Mouse (Mus musculus): ENCODE measurements around the gene A630095N17Rik.
A peak's percentile ranks its signal among the peaks of the same experiment; 100 is the strongest.

Gene A630095N17Rik

DNA sequence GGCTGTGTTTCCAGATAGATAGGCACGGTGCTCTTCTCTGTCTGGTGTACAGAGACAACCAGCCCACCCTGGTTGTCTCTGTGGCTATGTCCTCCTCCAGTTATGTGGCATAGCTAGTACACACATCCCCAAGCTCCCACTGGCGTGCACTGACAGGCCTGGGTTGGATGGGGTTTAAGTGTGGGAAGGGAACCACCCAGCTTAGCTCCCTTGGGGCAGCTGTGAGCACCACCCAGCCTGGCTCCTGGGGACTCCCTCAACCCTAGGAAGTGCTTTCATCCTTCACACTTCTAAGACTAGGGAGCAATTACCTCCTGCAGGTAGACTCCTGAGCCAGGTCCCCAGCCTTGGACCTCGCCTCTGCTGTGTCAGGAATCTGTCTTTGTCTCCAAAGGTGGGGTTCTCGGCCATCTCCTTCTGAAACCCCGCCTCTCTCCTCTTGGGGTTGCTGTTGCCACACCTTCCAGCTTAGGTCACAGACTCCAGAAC lies at the start of gene A630095N17Rik:
A630095N17Rik (minus strand) TSS at position 439 of the 489 bp plus-strand sequence.
- no peak for DNase-seq

DNA sequence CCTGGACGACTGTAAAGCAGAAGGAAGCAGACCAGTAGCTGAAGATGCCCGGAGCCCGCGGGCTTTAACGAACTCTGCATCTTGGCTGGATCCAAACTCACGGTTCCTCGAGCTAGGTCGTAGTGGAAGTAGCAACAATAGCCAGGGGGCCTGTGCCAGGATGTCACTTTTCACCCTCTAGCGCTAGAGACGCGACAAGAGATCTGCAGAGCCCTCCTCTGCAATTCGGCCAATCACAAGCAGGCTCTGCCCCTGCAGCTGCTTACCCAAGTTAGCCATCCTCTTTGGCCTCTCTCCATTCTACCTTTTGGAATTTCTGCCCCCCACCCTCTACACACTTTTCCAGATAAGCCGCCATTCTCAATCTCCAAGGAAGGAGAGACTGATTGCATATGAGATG lies 46.3 kb upstream of the A630095N17Rik start, which contains the start of gene Resp18:
Resp18 (minus strand) TSS at position 188 of the 400 bp plus-strand sequence.
- DNase-seq: no peak

DNA sequence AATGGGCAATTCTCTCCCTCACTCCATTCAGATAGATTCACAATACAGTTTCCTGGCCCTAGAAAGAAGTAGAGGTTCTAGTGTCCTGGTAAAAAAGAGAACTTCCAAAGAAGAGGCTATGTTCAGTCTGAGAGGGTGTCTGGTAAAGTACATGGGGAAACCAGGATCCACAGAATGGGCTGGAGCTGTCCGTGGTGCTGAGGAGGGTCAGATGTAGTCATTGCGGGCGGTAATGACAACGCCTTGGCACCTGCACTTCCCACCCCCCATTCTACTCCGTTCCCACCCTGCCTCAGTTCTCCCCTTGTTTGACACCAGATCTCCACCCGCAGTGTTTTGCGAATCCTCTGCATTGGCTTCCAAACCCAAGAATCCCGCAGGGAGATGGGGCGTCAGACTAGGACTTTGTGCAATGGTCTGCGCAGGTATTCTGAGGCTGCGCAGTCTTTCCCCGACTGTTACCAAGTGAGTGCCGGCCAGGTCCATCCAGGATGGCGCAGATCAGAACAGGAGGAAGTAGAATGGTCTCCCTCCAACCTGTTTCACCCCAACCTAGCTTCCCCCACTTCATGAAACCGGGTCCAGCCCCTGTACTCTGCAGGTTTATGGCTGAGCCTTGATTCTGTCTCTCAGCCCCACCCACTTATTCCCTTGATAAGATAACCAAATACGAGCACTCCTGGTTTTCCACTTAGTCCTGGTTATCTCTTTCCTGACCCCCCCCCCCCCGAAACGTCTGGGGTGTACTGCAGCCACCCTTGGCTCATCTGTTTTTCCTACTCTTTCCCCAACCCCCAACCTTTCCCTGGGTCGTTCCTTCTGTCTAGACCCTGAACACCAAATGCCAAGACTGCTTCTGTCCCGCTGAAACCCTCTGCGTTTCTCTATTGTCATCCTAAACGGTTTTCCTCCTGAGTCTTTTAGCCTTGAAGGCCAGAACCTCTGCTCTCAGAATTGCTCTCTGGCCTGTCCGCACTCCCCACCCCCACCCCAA lies 45.6 kb upstream of the A630095N17Rik start:
- peak; percentile 83 for DNase-seq

DNA sequence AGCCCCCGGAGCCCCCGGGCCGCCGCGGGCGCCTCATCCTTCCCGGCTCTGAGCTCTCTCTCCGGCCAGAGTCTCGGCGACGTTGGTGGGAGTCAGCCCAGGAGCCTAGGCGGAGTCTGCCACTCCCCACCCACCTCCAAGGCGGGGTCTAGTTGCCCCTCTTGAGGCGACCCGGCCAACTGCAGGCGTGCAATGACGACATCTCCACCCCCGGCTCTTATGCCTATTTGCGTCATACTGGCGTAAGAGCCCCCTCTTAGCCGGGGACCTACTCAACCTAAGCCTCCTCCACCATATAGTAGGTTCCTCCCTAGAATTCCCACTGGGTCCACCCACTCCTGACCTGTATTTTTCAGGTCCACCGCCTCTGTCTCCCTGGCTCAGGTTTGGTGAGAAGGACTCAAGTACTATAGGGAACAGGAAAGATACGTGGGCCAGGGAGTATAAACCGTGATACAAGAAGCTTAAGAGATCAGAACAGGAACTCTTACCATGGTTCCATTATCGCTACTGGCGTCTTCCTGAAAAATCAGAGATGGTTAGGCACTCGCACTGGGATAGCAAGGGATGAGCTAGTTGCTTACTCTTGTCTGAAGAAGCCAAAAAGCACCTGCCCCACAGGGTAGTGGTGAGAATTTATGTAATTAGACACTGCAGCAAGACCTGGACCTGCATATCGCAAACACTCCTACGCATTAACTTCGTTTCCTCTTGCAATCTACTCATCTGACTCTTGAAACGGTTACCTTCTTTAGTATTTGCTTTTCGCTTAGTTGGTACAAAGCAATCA lies 32.4 kb upstream of the A630095N17Rik start, which contains the start of gene Ptprn:
Ptprn (minus strand) TSS at position 412 of the 790 bp plus-strand sequence.
- peak; percentile 45 for DNase-seq

DNA sequence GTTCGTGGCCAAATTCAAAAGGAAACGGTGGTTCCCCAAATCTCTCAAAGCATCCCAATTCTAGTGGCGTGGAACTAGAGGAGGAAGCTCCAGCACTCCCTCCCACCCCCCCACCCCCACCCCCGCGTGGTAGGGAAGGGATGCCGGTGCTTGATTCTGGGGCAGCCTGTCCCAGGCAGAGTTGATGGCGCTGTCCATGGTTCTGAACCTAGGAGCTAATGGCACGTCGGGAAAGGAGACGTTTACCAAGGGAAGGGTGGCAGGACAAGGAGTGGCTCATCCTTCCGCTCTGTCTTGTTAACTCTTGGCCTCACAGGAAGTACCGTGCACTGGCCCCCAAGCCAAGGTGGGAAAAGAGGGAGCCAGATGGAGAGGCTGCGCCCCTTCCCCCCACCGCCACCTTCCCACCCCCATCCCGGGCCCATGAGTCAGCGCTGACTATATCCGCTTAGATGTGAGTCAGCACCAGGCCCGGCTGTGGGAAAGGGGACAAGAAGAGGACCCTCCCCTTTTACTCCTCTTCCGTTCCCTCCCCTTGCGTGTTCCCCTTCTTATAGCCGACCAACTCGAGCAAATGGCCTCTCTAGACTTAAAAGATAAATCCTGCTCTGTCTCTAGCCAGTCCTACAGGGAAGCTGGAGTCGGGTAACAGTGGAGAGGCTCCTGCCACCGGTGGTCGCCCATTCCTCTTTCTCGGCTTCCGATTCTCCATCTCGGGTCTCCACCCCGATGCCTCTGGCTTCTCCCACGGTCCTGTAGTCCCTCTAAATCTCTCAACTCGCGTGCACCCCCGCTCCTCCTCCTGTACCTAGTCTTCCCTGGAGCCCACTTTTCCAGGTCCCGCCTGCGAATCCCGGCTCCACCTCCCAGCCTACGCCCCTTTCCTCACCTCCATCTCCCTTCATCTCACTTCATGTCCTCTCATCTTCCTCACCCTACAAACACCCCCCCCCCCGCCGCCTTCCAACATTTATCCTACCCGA lies 31.4 kb upstream of the A630095N17Rik start:
- peak; percentile 89 for DNase-seq

DNA sequence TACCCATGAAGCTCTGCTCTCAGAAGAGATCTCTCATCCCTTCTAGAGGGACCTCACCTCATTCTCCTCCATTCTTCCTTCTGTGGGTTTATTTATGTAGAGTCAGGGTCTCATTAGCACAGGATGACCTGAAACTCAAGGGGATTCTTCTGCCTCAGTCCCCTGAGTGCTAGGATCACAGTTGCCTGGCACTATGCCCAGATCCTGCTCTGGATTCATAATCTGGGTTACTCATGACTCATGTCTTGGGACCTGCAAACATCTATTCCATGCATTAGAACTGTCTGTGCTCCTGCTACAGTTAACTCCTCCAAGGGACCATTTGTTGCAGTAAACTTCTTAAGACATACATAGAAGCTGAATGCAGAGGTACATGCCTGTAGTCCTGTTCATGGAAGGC lies 29.4 kb upstream of the A630095N17Rik start:
- DNase-seq: no peak

DNA sequence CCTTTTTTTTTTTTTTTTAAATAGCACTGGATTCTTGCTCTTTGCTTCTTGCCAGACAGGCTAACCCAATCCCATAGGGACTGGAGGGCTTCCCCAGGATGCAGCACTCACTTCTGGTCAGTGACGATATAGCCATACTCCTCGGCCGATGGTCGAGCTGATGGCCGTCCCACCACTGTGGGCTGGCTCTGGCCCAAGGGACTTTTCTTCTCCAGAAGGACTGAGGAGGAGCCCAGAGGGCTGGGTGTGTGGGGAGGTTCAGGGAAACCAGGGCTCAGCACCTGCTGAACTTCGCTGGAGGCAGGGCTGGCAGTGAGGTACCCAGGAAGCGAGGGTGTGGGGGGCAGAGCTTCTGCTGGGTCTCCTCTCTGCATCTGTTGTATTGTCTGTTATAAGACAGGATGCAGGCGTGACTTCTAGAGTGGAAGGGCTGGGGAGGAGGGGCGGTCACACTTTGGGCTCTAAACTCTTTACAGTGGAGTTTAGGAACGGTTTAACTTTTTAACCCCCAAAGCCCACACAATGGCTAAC lies 23.7 kb upstream of the A630095N17Rik start:
- no peak for DNase-seq

DNA sequence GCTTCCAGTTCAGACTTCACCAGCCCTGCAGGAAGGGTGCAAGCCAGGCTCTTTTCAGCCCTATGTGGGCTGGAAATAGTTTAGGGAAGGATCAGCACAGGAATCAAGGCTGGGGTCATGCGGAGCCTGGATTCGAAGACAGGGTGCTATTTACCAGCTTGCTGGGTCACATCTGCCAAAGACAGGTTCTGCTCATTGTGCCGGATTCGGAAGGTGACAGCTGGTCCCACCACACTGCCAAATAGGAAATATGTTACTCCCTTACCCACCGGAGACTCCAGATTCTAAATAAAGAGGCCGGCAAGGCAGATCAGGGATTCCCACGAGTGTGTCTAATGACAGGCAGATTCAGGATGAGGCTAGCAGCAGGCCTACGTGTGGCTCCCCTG lies 22.7 kb upstream of the A630095N17Rik start:
- DNase-seq: no peak

DNA sequence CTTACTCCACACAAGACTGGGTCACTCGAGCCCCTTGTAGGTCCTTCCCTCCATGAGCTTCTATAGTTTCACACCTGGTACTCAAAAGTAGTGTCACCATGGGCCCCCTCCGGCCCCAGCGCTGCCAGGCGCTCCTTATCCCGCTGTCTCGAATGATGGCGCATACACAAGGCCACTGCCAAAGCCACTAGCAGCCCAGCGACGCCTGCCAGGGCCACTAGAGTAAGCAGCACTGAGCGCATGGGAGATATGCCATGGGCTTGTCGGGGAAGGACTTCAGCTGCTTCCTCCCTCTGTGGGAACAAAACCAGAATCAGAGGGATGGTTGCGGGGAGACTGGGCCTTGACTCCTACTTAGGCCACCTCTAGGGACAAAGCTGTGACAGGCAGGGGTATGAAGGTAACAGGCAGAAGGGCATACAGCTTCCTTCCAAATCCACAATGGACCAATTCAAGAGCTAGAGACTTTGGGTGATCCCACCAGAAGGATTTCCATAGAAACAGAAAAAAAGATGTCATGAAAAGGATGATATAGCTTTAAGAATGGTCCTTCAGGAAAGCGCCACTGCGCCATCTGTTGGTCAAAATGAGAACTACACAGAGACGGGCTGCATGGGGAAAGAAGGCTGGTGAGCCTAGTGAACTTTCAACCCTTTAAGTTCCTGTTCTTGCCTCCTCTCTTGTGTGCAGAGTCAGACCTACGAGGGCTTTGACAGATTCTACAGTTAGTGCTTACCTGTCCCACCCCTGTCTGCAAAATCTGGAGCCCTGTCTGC lies 22.1 kb upstream of the A630095N17Rik start:
- DNase-seq: peak; percentile 76

DNA sequence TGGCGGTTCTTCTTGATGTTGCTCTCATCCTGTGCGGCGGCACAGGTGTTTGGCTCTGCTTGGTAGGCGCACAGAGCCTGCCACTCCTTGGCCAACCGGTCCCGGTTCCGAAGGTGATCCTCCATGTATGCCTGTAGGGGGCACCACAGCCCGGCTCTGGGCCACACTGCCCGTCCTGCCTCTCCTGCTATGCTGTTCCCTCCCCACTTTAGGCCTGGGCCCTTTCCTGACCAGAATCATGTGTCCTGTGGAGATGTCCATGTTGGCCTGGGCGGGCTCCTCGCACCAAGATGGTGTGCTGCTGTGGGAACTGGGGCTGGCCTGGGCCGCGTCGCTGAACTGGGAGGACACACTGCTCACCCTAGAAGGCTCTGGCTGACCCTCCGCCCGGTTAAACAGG lies 21.1 kb upstream of the A630095N17Rik start:
- no peak for DNase-seq

DNA sequence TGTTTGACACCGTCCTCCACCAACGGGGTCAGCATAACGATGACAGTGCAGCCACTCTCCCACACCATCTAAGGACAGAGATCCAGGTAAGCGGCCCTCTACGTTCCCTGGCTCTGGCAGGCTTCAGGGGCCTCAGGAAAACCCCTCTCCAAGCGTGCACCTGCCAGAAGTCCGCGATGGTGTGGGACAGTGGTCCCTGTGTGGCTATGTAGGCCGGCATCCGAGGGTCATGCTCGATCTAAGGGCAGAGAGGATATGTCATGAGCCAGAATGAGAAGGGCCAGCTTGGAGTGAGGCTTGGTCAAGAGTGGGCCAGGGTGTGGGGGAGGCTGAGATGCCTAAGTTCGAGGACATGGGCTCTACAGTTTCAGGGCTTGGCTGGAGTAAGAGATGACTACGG lies 20.4 kb upstream of the A630095N17Rik start:
- no peak for DNase-seq

DNA sequence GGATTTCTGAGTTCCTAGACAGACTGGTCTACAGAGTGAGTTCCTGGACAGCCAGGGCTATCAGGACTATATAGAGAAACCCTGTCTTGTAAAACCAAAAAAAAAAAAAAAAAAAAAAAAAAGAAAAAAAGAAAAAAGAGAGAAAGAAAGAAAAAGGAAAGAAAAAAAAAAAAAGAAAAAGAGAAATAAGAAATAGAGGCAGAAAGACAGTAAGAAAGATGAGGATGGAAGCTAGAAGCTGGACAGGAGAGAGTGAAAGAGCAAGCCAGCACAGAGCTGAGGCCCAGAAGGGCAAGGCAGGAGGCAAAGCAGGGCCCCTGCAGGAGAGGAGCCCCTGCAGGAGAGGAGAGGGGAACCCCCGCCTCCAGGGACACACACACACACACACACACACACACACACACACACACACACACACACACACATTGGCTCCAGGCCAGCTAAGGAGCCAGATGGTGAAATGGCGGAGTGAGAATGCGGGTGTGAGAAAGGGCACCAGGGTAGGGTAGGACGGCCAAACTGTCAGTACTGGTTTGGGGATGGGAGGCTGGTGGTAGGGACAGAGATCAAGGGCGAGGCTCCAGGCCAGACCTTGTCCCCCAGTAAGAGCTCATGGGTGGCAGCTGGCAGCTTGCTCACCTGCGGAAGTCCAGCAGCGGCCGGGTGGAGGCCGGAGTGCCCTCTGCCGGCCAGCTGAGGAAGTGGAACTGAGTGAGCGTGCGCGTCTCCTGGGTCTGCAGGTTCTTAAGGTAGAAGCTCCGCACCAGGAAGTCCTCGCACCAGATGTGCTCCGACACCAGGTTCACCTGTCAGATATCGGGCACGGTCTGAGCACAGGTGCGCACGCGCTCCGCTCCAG lies 19.4 kb upstream of the A630095N17Rik start:
- DNase-seq: peak; percentile 78

DNA sequence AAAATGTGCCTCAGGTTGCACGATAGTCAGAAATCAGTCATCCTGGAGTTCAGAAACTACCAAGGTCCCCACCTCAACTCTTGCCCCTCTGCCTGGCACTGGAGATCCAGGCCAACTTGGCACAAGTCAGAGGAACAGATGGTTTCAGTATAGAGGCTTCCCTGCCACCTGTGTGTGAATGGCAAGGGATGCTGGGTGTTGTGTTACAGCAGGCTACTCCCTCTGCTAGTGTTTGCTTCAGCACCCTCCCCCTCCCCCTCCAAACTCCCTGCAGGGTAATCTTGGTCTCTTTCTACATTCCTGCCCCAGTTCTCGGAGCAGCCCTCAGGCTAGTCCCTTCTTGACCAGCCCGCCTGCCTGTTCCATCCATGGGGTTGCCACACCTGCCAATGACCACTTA lies 18.6 kb upstream of the A630095N17Rik start:
- no peak for DNase-seq

DNA sequence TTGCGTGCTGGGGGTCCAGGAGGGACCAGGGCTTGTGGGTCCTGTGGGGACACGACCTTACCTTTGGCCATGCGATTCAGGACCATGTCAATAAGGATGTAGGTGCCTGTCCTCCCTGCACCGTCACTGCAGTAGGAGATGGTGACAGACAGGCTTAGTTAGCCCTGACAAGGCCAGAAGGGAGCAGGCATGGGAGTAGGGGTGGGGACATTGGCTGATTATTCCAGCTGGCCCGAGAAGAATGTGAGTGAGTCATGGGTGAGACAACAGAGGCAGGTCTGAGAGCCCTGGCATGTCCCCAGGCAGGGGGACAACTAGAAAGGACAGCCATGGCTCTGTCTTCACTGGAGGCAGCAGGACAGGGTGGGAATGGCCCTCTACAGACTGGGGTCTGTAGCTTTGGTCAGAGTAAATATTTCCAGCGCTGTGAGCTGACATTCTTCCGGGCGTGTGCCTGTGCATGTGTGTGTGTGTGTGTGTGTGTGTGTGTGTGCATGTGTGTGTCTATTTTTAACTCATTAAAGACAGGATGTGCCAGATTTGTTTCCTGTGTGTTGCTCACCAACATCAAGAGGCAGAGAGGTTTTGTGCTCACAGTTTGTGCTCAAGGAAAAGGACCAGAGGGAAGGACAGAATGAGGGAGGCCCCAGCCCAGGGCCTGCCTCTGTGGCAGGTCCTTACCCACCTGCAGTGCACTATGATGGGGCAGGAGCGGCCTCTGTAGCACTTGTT lies 16.3 kb upstream of the A630095N17Rik start:
- DNase-seq: no peak

DNA sequence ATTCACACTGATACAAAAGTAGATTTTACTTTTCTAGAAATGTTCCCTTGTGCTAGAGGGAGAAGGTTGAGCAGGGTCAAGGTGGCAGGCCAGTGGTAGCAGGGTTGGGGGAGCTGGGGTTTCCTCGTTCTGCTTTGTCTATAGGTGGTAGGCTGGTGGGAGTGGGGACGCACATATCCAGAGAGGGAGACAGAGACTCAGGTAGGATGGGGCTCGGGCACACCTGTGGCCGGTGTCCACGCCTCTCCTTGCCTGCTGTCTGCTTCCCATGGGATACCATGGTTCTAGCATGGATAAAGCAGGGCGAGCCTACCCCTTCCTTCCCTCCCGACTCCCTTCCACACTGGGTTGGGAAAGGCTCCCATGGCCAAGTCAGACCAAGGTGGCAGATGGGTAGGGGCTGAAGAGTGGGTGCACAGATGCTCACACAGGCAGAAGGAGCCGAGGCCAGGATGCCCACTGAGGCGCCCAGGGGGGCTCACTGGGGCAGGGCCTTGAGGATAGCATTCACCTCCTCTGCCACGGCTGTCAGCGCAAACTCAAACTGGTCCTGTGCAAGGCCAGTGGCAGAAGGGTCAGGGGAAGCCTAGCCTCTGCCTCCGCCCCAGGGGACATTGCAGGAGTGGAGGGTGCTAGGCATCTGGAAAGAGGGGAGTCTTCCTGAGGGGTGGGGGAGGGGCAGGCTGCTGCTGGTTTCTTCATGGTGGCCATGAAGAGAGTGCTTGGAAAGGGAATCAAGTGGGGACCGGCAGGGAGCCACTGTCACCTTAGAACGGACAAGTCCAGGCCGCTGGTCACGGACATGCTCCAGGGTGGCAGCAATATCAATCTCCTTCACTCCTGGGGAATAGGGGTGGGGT lies 15.4 kb upstream of the A630095N17Rik start:
- no peak for DNase-seq

DNA sequence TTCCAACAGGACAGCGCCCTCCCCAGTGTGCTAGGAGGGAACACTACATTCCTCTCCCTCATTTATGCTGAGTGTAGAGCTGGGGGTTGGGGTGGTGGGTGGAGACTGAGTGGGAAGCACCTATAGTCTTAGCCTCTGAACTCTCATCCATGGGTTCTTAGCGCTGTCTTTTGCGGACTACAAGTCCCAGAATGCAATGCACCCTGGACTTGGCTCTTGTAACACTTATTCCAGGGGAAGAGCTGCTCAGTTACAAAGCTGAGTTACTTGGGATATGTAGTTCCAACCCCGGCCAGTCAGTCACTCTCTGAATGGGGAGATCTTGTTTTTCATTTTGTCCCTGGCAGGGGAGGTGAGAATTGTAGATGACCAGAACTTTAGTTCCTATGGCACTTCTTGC lies 12.9 kb upstream of the A630095N17Rik start:
- peak; percentile 71 for DNase-seq

DNA sequence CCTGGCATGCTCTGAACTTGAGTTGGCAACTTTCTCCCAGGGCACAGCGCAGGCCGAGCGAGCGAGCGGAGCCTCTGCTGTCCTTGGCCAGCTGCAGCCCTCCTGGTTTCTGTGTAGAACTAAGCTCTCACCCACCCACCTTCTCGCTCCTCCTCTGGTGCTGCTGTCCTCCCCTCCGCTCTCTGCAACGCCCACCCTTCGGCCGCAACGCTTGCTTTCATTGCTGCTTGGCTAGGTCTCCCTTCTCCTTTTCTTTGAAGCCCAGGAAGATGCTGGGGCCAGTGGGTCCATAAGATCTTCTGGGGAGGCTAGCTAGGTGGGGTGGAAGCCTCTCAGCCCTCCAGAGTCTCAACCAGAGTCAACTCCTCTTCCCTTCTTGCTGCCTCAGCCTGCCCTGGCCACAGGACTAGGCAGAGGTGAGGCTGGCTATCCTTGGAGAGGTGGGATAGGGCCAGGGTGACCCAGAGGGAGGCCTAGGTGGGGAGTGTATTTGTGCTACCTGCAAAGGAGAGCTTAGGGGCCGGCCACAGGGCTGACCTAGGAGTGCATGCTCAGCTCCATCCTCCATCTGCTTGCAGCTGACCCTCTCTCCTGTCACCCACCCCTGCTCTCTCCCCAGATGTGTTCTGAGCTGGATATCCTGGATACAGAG lies 12.4 kb upstream of the A630095N17Rik start:
- no peak for DNase-seq

DNA sequence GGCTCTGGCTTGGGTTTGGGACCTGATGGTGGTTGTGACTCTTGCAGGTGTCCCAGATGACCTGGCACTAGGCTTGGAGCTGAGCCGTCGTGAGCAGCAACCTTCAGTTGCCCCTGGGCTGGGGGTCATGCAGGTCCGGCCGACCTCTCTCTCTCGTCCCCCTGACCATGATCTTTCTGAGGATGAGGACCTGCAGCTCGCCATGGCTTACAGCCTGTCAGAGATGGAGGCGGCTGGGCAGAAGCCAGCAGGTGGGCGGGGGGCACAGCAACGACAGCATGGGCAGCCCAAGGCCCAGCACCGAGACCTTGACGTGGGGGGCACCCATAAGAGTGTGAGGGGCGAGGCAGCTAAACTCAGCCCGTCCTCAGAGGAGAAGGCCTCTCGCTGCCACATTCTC lies 11.5 kb upstream of the A630095N17Rik start:
- no peak for DNase-seq

All from embryo, embryonic 11 days (tissue).